Mouse (Mus musculus) midbrain, embryonic 16.5 days (tissue): ENCODE measurements around the gene Abi3. TPM values are rescaled to one million over a fixed set of nuclear protein-coding genes. Genes with fewer than 3 reads are reported as not detected.

Source experiments
- ATAC-seq: fragments of 200-750 bp; cut with Nextera tagmentation; 2 replicates; pipeline ENCODE4 v1.8.0; 2017; ENCODE audit warnings: moderate TSS enrichment
- H3K27ac ChIP-seq: fragments of 300-500 bp; sonication (generic); 2 replicates; pipeline ENCODE4 v1.5.1; 2014; ENCODE audit warnings: mild to moderate bottlenecking, low read length, mixed read lengths
- H3K27me3 ChIP-seq: fragments of 300-500 bp; sonication (generic); 2 replicates; pipeline ENCODE4 v1.6.1; 2014; ENCODE audit warnings: low read depth, low read length, mixed read lengths; ENCODE audit not compliant: control insufficient read depth, insufficient read depth
- H3K36me3 ChIP-seq: fragments of 300-500 bp; sonication (generic); 2 replicates; pipeline ENCODE4 v1.6.1; 2014; ENCODE audit warnings: mild to moderate bottlenecking, low read length, moderate library complexity, mixed read lengths; ENCODE audit not compliant: control insufficient read depth, insufficient read depth
- H3K4me1 ChIP-seq: fragments of 300-500 bp; sonication (generic); 2 replicates; pipeline ENCODE4 v1.6.1; 2014; ENCODE audit warnings: mild to moderate bottlenecking, low read length, mixed read lengths; ENCODE audit not compliant: control insufficient read depth, insufficient read depth
- H3K4me2 ChIP-seq: fragments of 300-500 bp; sonication (generic); 2 replicates; pipeline ENCODE4 v1.6.1; 2014; ENCODE audit warnings: mild to moderate bottlenecking, low read length, mixed read lengths
- H3K4me3 ChIP-seq: fragments of 300-500 bp; sonication (generic); 2 replicates; pipeline ENCODE4 v1.5.1; 2014; ENCODE audit warnings: low read depth, mild to moderate bottlenecking, low read length, moderate library complexity, mixed read lengths
- H3K9ac ChIP-seq: fragments of 300-500 bp; sonication (generic); 2 replicates; pipeline ENCODE4 v1.6.1; 2014; ENCODE audit warnings: low read depth, low read length, mixed read lengths
- H3K9me3 ChIP-seq: fragments of 300-500 bp; sonication (generic); replicated peaks from 2 replicates; pipeline ENCODE4 v1.6.1; 2014; ENCODE audit warnings: mild to moderate bottlenecking, low read length, mixed read lengths; ENCODE audit not compliant: control insufficient read depth, poor library complexity, severe bottlenecking
- WGBS: fragments of 180-500 bp; shearing (Covaris S2); extraction: QIAGEN DNeasy Blood & Tissue Kit; methylation state at CpG from one replicate; pipeline ENCODE4 v1.1.7; 2014; 5-methylcytosine and 5-hydroxymethylcytosine counted together
- polyA plus RNA-seq: library from polyadenylated mRNA; unstranded; fragments of >200 nt; fragmentation: Nextera tagmentation; extraction: Ambion mirVana; gene quantifications from 2 replicates; pipeline ENCODE4 v1.2.1, GENCODE M21; 2015

The Abi3 gene
- polyA plus RNA-seq, 1 experiment from 2014 or later = 1.2 TPM

GRCm38 (mm10) chr11:95842953-95843352 lies 677 bp upstream of the Abi3 start:
- H3K4me3 ChIP-seq = no peak overlapping the region
- no peak overlapping the region for H3K9ac ChIP-seq
- no peak overlapping the region for H3K27ac ChIP-seq

GRCm38 (mm10) chr11:95841498-95841830 lies 812 bp downstream of the Abi3 start:
- WGBS = 63% methylated on average over 10 of the region's 10 CpGs
- Histone ChIP-seq H3K9me3 (no peaks in the 10 kb centered on the region), H3K9ac (no peak overlapping the region), H3K27ac (no peak overlapping the region), H3K4me1 (no peaks in the 10 kb centered on the region), H3K4me3 (no peak overlapping the region), H3K4me2 (no peak overlapping the region), H3K36me3 (no peaks in the 10 kb centered on the region), H3K27me3 (no peaks in the 10 kb centered on the region)
- no peak for ATAC-seq

More at GRCm38 (mm10) chr11:95842953-95843352, 677 bp upstream of the Abi3 start:
- H3K9me3 ChIP-seq = no peaks in the 10 kb centered on the region
- H3K4me2 ChIP-seq = no peak overlapping the region
- WGBS = 78% methylated on average over 5 of the region's 5 CpGs
- no peaks in the 10 kb centered on the region for H3K4me1 ChIP-seq
- ATAC-seq = no peak
- H3K27me3 ChIP-seq = no peaks in the 10 kb centered on the region
- H3K36me3 ChIP-seq = no peaks in the 10 kb centered on the region

- Histone ChIP-seq H3K36me3 (no peaks in the 10 kb centered on the region), H3K4me3 (no peak overlapping the region), H3K27me3 (no peaks in the 10 kb centered on the region), H3K9ac (no peak overlapping the region), H3K9me3 (no peaks in the 10 kb centered on the region), H3K4me1 (no peaks in the 10 kb centered on the region), H3K4me2 (no peak overlapping the region), H3K27ac (no peak overlapping the region)
- WGBS = 79% methylated on average over 5 of the region's 5 CpGs
- no peak for ATAC-seq
Measured at GRCm38 (mm10) chr11:95840694-95841497, 1.4 kb downstream of the Abi3 start.

GRCm38 (mm10) chr11:95838999-95839868 lies 3.0 kb downstream of the Abi3 start:
- H3K36me3 ChIP-seq = no peaks in the 10 kb centered on the region
- peaks cover 2% of the 10 kb centered on the region for H3K4me1 ChIP-seq
- H3K9me3 ChIP-seq = no peaks in the 10 kb centered on the region
- peaks cover 15% of the 10 kb centered on the region for H3K27me3 ChIP-seq
- no peak overlapping the region for H3K4me2 ChIP-seq
- no peak overlapping the region for H3K4me3 ChIP-seq
- no peak overlapping the region for H3K27ac ChIP-seq
- WGBS = 70% methylated on average over 8 of the region's 8 CpGs
- no peak for ATAC-seq
- H3K9ac ChIP-seq = no peak overlapping the region

- WGBS = 88% methylated on average over 4 of the region's 4 CpGs
- Histone ChIP-seq H3K9me3 (no peaks in the 10 kb centered on the region), H3K27ac (no peak overlapping the region), H3K36me3 (no peaks in the 10 kb centered on the region), H3K27me3 (peaks cover 21% of the 10 kb centered on the region), H3K9ac (no peak overlapping the region), H3K4me3 (no peak overlapping the region), H3K4me2 (no peak overlapping the region), H3K4me1 (peaks cover 6% of the 10 kb centered on the region)
- ATAC-seq = no peak
Measured at GRCm38 (mm10) chr11:95838598-95838997, 3.7 kb downstream of the Abi3 start.

- Histone ChIP-seq H3K4me3 (no peak within 1 kb of the TSS), H3K36me3 (no peaks in the 10 kb centered on the region), H3K4me1 (peaks cover 9% of the 10 kb centered on the region), H3K27ac (no peak within 1 kb of the TSS), H3K4me2 (no peak within 1 kb of the TSS), H3K9ac (no peak within 1 kb of the TSS), H3K9me3 (no peaks in the 10 kb centered on the region), H3K27me3 (peaks cover 37% of the 10 kb centered on the region)
- no peak for ATAC-seq
- WGBS = 72% methylated on average over 10 of the region's 10 CpGs
Measured at GRCm38 (mm10) chr11:95837059-95837458, 5.2 kb downstream of the Abi3 start, which contains the start of gene Gngt2. TSS of gene Gngt2 (plus strand) at chr11:95837216.

- Histone ChIP-seq H3K4me2 (no peak overlapping the region), H3K27me3 (peaks cover 43% of the 10 kb centered on the region), H3K4me3 (no peak overlapping the region), H3K9me3 (no peaks in the 10 kb centered on the region), H3K27ac (no peak overlapping the region), H3K4me1 (peaks cover 9% of the 10 kb centered on the region), H3K9ac (no peak overlapping the region), H3K36me3 (no peaks in the 10 kb centered on the region)
- ATAC-seq = no peak
- 74% methylated on average over 6 of the region's 6 CpGs for WGBS
Measured at GRCm38 (mm10) chr11:95836433-95836832, 5.8 kb downstream of the Abi3 start.

GRCm38 (mm10) chr11:95835832-95836231 lies 6.4 kb downstream of the Abi3 start:
- Histone ChIP-seq H3K4me3 (no peak overlapping the region), H3K9me3 (no peaks in the 10 kb centered on the region), H3K27me3 (peaks cover 49% of the 10 kb centered on the region), H3K36me3 (no peaks in the 10 kb centered on the region), H3K9ac (no peak overlapping the region), H3K4me1 (peaks cover 12% of the 10 kb centered on the region), H3K4me2 (no peak overlapping the region), H3K27ac (no peak overlapping the region)
- no peak for ATAC-seq
- WGBS = 57% methylated on average over 6 of the region's 6 CpGs
